Mouse (Mus musculus) monocyte, adult 59 days (primary cell): Measurements from ENCODE around the gene Smap1. TPM values are rescaled to one million over a fixed set of nuclear protein-coding genes. Genes with fewer than 3 reads are reported as not detected.

ENCODE experiments used
- total RNA-seq, 2 experiments: library from RNA; stranded (reverse); gene quantifications; one replicate each; pipeline ENCODE4 v1.2.4; 2023

The Smap1 gene
- total RNA-seq = 10 to 100 TPM; 54.1 to 60.3 TPM

DNA sequence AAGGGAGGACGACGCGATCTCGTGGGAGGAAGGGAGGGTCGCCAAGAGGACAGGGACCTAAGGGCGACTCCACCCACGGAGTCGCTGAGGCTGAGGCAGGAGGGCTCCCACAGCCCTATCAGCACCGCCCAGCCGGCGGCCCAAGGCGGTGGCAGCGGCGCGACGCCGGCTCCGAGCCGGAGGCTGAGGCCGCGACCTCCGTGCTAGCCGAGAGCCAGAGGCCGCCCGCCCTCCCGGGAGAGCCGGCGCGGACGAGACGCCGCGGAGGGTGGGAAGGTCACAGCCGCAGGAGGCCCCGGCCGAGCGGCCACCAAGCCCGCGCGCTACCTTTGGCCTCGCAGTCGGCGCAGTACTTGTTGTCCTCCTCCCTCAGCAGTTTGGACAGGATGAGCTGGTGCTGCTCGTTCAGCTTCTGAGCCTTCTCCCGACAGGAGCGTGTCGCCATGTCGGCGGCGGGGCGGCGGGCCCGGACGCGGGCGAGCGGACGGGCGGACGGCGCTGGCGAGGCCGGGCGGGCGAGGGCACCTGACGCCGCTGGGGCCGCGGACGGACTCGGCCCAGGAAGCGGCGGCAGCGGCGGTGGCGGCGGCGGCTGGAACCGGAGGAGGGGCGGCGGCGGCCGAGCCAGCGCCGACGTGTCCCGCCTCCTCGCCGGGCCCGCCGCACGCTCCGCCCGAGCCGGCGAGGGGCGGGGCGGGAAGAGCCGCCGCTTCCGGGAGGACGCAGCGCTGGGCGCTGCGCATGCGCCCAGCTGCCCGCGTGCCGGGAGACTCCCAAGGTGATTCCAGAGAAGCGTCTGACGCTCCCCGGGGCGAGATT lies at the start of gene Smap1:
TSS of gene Smap1 (minus strand) at position 607 of the 819 bp plus-strand sequence.

Other genes with a start within 250 kb of the Smap1 start
- not detected for gene B3gat2, start 160.6 kb downstream of the Smap1 start, total RNA-seq
- gene Sdhaf4, start 83.3 kb upstream of the Smap1 start, total RNA-seq = 10 to 100 TPM; 13.5 to 13.7 TPM
- gene Fam135a, start 178.0 kb upstream of the Smap1 start, total RNA-seq = 10 to 100 TPM; 11.1 to 12.1 TPM